ENCODE assay signal across 10 mouse cellular contexts in genomic region chr14:36748130-36748883, GRCm38 (mm10).
A peak's percentile ranks its signal among the peaks of the same experiment; 100 is the strongest.
DNase-seq lines count a peak whose midpoint lies in the region; ATAC-seq lines count a peak whose summit lies in the region.
"Had no signal": no experiment of that assay in that cellular context is flagged by ENCODE, and none has a peak within 500 bp of the region (broad histone marks: within the 10 kb centered on the region; RNA-seq: fewer than 3 reads in every experiment).

No protein-coding gene starts in this region.

- peak; percentile 60 for DNase-seq in brain, adult 2 months (ENCODE audit: low read depth, low spot score)
- DNase-seq in cerebellum, postnatal 14 days: peak; percentile 82 to 89
- DNase-seq in layer of hippocampus, adult 9-11 months: peak; percentile 35
- peak; percentile 52 for DNase-seq in left cerebral cortex, postnatal 4 days
- DNase-seq in spleen, postnatal 14 days (ENCODE audit: low spot score in 2 of 2): no peak
- DNase-seq in lung, adult 18-20 months: no peak
- DNase-seq: thymus, postnatal 25 days had no signal

- intact Hi-C loops in left cerebral cortex, postnatal 4 days (cut with DNase I): no loop called here

- no peak for ATAC-seq in erythroblast, adult 5-6 weeks (replicated peaks; ENCODE audit: low FRiP score, poor library complexity, severe bottlenecking)
- ATAC-seq: hindbrain, embryonic 16.5 days; midbrain, embryonic 16.5 days had no signal

Comparison
In these comparisons a context has a peak if more than half of its experiments do, and no peak if none do; other contexts are left out.
1. DNase-seq: peak in brain, adult 2 months (single experiment), cerebellum, postnatal 14 days (2 of 2), layer of hippocampus, adult 9-11 months (single experiment) and left cerebral cortex, postnatal 4 days (single experiment); none in spleen, postnatal 14 days (0 of 2) and lung, adult 18-20 months (0 of 2).